Mouse (Mus musculus): ENCODE measurements around the gene Mmp14. TPM values are rescaled to one million over a fixed set of nuclear protein-coding genes. Genes with fewer than 3 reads are reported as not detected.

Gene Mmp14
- total and polyA plus RNA-seq, 3 experiments = 36.2 to 192 (median 39.9) TPM

DNA sequence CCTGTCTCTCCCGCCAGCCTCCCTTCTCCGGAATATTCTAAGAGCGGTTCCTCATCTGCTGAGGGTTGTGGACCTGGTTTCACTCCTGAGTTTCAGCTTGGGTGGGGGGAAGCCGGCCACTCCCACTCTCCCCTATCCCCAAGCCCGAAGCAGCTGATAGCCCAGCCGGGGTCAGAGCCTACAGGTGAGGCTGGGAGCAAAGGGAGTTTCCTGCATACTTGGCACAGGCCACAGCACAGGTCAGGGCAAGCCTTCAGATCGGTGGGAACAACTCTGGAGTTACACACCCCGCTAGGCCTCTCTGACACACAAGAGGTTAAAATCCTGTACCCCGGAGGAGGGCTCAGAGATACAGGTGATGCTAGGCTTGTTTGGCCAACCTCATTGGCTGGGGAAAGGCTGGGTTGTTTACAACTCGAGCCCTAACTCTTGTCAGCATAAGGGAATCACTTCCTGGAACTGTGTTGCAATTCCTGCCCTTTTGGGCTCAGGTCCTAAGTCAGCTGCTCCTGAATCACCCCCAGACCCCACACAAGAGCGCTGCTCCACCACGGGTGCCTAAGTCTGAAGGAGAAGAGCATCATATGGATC lies 2.6 kb downstream of the Mmp14 start:
- no peak for DNase-seq

DNA sequence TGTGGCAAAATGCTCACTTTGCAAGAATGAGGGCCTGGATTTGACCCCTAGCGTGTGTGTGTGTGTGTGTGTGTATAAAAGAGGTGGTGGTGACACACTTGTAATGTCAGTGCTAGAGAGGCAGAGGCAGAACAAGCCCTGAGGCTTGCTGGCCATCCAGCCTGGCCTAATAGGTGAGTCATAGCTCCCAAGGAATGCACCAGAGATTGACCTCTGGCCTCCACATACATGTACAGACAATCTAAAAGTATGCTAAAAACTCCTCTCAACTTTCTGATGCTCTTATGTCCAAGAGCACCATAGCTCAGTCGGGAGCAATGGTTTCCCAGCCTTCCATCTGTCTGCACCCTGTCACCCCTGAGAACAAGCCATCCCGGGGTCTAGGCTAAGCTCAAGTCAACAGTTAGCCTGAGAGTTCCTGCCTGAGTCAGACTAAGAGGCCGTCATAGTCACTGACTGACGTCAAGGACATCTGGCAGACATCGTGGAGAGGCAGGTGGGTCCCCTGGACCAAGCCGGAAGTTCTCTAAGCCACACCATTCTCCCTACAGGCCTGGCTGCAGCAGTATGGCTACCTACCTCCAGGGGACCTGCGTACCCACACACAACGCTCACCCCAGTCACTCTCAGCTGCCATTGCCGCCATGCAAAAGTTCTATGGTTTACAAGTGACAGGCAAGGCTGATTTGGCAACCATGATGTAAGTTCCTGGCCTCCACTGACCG lies 3.9 kb downstream of the Mmp14 start:
- DNase-seq = peak; percentile 53

DNA sequence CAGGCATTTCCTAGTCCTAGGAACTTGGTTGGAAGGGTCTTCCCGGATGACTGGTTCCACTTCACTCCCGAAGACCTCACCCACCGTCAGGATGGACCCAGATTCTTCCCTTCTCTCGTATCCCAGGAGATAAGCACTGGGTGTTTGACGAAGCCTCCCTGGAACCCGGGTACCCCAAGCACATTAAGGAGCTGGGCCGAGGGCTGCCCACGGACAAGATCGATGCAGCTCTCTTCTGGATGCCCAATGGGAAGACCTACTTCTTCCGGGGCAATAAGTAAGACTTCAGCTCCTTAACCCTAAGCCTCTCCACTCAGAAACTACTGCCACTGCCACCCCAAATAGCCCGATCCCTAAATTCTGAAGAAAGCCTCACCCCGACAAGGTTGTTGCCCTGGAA lies 7.7 kb downstream of the Mmp14 start:
- DNase-seq = no peak

DNA sequence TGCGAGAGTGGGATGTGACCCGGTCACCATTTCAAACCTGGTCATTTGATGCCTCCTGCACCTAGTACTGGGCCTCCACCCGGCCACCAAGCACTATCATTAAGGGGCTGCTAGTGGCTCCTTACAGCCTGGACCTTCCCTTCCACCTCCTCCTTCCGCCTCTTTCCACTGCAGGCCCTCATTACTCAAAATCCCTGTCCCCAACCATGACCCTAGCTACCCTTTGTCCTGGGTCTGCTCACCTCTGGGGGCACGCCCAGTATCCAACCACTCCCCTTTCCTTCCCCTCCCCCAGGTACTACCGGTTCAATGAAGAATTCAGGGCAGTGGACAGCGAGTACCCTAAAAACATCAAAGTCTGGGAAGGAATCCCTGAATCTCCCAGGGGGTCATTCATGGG lies 8.2 kb downstream of the Mmp14 start:
- DNase-seq = no peak

DNA sequence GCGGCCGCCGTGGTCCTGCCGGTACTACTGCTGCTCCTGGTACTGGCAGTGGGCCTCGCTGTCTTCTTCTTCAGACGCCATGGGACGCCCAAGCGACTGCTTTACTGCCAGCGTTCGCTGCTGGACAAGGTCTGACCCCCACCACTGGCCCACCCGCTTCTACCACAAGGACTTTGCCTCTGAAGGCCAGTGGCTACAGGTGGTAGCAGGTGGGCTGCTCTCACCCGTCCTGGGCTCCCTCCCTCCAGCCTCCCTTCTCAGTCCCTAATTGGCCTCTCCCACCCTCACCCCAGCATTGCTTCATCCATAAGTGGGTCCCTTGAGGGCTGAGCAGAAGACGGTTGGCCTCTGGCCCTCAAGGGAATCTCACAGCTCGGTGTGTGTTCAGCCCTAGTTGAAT lies 9.1 kb downstream of the Mmp14 start:
- DNase-seq = no peak

DNA sequence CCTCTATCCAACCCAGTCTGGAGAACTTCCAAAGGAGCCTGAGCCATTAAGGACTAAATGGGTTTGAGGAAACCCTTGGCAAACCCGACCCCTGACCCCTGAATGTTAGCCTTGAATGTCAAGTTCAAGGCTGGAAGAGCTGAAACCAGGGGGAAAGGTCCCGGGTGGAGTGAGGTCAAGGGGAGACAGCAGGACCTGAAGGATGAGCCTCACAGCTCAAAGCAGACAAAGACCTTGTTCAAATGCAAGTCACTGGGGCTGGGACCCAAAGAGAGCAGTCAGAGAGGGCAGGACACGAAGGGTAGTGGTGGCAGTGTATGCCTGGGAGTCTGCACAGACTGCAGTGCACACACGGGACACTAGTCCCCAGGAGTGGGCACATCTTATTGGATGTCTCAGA lies 10.0 kb downstream of the Mmp14 start:
- no peak for DNase-seq

DNA sequence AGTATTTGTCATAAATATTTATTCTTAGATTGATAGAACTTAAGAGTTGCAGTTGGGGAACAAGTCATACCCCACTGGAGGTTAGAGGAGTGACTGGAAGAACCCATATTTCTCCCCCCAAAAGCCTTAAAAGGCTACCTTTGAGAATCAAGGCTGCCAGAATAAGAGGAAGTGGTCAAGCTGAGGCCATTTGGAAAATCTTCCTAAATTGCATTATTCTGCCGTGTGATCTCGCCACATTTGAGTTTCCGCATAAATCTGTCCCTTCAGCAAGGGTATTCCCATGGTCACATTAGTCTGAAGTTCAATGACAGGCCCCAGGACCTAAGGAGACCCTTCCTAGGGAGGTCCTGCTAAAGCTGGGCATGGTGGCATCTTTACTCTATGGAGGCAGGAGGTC lies 11.1 kb downstream of the Mmp14 start:
- DNase-seq = no peak

DNA sequence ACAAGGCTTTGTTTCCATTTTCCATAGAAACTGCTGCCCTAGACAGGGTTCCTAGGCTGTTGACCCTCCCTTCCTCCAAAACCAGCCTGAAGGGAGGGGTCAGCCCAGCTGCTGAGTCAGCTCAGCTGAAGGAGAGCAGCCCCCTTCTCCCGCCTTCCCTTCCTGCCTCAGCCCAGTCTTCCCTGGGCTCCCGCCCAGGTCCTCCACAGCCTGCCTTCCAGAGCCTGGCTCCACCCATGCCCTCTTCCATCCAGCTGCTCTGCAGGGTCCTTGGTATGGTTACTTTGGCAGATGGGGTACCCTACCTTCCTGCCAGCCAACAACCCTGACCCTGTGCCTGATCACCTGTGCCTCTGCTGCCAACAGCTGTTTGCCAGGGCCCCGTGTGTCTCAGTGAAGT lies 11.8 kb downstream of the Mmp14 start:
- no peak for DNase-seq

DNA sequence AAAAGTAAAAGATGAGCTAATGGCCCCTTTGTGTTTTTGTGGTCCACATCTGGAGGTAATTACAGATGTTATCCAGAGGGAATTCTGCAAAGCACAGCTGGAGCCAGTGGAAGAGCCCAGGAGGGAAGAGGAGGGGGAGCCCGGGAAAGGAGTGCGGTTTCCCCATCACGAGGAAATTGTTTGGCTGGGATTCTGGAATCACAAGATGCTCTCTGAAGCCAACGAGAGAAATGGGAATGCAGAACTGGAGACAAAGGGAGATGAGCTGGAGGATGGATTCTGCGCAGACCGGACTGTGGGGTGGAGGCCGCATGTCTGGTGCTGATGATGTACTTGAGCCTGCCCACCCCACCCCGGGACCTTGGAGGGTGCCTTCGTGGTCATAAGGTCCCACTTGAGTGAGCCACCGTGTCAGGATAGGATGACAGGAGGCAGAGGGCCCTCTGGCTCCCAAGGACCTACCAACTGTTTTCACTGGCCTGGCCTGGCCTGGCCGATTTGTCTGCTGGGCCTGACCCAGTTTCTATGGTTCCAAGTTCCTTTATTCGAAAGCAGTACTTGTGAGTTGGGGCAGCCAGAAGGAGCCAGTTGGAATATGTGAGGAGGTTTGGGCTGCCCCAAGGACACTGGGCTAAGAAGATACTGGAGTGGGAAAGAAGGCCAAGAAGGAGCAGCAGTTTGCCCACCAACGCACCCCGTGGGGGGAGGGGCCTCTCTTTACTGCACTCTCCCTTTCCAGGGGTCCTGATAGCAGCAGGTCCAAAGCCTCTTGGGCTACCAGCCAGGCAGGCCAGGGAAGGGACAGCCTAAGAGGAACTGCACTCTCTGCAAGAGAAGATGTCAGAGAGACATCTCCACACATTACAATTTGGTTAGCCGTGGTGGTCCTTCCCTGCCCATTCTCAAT lies 12.6 kb downstream of the Mmp14 start:
- no peak for DNase-seq

DNA sequence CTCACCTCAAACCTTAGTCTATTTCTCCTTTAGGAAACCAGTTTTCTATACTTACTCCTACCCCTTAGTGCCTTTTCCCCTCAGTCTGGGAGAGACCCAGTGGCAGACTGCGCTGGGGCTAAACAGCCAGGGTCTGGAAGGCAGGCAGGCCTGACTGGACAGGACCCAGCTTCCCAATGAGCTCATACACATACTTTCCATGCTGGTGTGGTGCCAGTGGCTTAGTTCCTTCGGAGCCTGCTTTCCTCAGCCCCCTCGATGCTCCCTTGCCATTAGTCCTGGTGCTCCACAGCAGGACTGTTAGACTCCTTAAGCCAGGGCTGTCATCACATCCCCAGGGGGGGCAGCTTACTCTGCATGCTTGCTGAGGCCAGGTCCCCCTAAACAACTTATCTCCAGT lies 14.1 kb downstream of the Mmp14 start:
- no peak for DNase-seq

DNA sequence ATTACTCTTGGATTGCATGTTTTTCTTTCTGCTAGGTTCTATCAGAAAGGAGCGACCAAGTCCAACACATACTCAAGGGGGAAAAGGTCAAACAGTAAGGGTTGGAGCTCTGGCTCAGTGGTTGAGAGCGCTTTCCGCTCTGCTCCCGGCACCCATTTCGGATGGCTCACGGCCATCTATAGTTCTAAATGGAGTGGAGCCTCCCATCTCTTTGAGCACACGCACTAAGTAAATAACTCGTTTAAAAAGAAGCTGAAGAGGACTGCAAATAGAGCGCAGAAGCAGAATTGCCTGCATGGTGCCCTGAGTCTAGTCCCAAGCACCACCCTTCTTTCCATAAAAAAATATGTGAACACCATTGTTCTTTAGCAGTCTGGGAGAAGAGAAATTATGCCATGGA lies 22.2 kb downstream of the Mmp14 start:
- no peak for DNase-seq

DNA sequence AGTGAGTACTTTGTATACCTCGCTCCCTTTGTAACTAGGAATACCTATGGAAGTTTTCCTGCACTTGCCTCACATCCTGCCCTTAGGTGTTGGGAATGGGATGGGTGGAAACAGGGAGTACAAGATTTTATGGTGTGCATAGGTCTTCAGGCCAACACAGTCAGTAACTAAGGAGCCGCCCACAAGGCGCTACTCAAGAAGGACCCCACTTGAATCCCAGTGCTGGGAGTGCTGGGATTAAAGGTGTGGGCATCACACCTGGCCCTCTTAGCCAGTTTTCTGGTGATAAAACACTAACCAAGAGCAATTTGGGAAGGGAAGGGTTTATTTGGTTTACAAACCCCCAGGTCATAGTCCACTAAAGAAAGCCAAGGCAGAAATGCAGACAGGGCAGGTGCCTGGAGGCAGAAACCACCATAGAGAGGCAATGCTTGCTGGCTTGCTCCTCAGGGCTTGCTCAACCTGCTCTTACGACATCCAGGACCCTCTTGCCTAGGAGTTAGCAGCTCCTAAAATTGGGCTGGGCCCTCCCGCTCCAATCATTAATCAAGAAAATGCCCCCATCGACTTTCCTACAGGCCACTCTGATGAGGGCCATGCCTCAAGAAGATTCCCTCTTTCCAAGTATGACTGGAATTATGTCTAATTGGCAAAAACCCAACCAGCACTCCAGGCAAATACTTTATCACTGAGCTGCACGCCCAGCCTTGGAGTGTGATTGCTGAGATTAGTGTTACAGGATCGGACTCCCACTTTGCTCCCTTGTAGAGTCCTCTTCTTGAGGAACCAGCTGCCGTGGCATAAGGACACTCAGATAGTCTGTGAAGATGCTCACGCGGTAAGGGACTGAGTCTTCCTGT lies 23.5 kb downstream of the Mmp14 start:
- no peak for DNase-seq

DNA sequence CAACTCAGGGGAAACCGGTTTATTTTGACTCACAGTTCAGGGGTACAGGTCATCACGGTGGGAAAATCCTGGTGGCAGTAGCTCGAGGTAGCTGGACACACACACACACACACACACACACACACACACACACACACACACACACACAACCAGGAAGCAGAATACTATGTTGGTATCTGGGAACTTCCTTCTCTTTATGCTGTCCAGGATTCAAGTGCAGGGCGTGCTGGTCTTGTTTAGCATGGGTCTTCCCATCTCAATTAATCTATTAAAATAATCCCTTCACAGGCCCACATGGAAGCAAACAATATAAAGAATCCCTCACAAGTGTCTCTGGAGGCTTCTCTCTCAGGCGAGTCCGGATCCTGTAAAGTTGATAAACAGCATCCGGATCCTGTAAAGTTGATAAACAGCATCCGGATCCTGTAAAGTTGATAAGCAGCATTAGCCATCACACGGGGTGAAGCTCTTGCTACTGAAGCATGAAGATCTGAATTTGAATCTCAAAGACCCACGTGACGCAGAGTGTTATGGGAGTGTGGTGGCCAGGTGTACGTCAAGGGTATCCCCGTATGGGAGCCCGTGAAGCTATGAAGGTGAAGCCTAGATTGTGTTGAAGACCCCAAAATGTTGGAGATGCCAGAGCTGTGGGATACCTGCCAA lies 26.6 kb downstream of the Mmp14 start:
- DNase-seq = no peak

DNA sequence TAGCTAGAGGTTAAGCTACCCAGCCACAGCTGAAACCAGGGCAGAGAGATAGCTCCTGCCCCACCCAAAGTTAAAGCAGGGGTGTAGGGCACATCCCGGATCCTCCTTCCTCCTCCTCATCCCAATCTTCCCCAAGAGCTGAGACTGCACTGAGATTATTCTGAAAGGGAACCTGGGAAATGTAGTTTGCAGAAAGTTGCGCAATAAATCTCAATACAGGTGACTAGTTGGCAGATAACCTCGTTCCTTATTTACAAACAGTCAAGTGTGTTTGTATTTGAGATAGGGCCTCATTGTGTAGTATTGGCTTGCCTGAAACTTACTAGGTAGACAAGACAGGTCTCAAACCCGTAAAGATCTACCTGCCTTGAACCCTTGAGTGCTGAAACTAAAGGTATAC lies 30.7 kb downstream of the Mmp14 start:
- no peak for DNase-seq

DNA sequence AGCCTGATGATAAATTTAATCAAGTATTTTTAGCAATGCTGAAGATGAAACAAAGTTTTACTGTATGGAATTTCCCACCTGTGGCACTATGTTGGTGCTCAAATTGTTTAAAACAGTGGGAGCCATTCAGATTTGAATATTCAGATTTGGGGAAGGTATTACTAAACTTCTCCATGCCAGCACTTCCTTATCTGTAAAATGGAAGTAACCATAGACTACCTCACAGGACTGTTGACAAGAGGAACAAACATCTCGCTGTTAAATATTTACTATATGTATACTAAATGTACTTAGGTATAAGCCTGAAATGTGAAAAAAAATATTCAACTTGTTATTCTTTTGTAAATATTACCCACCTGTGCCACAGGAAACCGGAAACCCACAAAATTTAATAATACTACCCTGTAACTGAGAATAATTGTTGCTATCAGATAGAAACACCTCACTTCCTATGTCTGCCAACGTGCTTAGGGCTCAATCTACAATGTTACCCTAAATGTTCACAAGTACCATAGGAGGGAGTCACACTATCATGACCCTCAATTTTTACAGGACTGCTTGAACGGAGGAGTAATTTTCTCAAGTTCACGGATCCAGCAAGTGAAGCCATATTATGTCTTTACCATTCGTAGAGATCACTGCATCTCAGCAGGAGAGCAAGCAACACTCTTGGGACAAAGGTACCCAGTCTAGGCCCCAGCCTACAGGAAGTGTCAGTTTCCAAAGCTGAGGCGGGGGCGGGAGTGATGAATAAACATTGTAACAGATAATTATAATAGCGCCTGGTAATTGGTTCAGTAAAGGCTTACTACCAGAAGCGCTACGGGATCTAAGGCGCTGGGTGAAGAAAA lies 31.9 kb downstream of the Mmp14 start:
- no peak for DNase-seq

DNA sequence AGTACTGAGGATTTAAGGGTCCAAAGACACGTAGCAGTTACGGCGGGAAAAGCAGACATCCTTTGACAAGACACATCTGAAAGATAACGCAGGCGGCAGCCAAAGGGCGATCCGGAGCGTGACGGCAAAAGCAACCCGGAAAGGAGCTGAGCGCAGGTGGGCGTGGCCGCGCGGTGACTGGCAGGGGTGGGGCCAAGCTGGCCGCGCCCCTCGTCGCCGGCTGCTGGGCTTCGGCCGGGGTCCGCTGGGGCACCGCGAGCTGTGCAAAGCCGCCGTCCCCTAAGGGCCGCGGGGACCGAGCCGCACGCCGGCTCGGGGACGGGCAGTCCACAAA lies 32.5 kb downstream of the Mmp14 start, which contains the start of gene Lrp10:
TSS of gene Lrp10 (plus strand) at position 179 of the 334 bp plus-strand sequence.
- peak; percentile 95 for DNase-seq

DNA sequence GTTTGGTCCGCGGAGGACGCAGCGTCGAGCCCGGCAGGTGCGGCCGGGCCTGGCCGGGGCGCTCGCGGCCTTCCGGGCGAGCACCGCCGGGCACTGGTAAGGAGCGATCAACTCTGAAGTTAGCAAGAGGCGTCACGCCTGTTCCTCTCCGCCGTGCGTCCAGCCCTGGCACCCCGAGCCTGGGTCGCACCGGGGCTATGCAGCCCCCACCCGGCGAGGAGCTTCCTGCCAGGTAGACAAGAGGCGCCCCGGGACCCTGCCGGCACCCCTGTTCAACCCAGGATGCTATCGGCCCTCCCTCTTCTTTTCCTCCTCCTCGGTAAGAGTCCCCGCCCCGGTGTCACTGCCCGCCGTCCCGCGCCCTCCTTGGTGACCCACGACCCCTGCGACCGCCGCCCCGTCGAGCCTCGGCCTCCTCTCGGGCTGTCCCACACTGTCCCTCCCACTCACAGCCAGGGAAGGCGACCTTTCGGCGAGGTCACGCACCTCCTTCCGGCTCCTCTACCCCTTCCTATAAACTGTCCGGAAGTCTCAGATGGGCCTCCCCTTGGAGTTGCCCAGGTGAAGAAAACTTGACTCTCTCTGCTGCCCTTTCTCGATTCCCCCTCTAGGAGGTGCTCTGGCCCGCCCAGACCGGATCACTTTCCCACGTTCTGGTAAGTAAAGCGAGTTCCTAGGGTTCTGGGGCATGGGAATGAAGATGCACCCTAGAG lies 33.0 kb downstream of the Mmp14 start:
- peak; percentile 84 for DNase-seq

DNA sequence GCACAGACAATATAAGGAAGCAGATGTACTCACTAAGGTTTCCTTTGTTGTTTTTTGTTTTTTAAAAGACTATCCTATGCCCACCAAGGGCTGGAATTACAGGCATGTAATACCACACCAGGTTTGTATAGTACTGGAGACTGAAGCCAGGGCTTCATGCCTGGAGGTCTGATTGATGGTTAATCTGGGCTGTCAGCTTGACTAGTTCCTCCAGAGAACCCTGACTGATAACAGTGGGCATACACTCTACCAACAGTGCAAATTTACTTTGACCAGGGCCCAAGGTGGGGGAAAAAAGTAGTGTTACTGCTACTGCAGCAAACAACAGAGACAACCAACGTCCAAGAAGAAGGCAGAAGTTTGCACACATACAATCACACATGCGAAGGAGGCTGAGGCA lies 40.1 kb downstream of the Mmp14 start:
- DNase-seq = no peak

DNA sequence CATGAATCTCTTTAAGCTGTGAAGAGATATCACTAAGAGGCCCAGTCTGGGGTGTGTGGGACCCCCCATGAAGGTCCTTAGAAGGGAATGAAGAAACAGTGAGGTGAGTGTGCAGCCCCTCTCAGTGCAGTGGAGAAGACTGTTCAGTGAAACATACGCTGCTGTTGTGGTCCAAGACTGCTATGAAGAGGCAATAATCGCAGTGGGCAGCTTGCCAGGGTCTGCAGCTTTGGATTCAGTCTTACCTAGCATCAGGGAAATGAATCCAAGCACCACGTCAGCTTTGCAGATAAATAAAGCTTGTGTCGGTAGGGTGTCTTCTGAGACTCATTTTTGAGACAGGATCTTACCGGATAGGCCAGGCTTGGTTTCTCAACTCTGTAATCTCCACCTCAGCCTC lies 41.3 kb downstream of the Mmp14 start:
- no peak for DNase-seq

DNA sequence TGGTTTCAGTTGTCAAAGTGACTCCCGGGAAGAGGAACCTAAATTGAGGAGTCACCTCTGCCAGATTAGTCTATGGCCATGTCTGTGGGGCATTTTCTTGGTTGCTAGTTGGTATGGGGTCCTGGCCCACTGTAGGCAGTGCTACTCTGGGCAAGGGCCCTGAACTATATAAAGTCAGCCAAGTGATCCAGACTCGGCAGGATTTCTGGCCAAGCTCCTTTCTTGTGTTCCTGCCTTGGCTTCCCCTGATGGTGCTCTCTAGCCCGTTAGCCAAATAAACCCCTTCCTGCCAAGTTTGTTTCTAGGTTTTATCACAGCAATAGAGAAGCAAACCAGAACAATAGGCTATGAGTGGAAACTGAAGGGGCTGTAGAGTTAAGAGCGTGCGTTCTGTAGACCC lies 43.3 kb downstream of the Mmp14 start:
- DNase-seq = no peak
